Mouse (Mus musculus) granulocyte monocyte progenitor cell, adult 5-6 weeks (primary cell): ENCODE results near the gene Itprid1. TPM values are rescaled to one million over a fixed set of nuclear protein-coding genes. Genes with fewer than 3 reads are reported as not detected.

ENCODE experiments used
- ATAC-seq: replicated peaks from 2 replicates; pipeline ENCODE4 v1.8.0; 2016; ENCODE audit warnings: mild to moderate bottlenecking, moderate TSS enrichment, inconsistent platforms; ENCODE audit not compliant: poor library complexity, severe bottlenecking
- total RNA-seq, 2 experiments: library from RNA; stranded (forward) in 1 of 2; stranded (reverse) in 1 of 2; fragments of 200-712, 200-1000 nt in 1 of 2; fragments of >200 nt in 1 of 2; fragmentation: Nextera tagmentation in 1 of 2; gene quantifications; 2 replicates each; pipeline ENCODE4 v1.2.3; 2014 to 2017

Gene Itprid1
- total RNA-seq, 2 experiments from 2014 or later, result not detected

GRCm38 (mm10) chr6:55880886-55881285, 44.2 kb downstream of the Itprid1 start:
- no peak for ATAC-seq

GRCm38 (mm10) chr6:55887598-55887997, 50.9 kb downstream of the Itprid1 start:
- ATAC-seq, result no peak

- no peak for ATAC-seq
Observed at GRCm38 (mm10) chr6:55901568-55902328, 65.1 kb downstream of the Itprid1 start.

- no peak for ATAC-seq
Observed at GRCm38 (mm10) chr6:55902329-55902605, 65.6 kb downstream of the Itprid1 start.

- no peak for ATAC-seq
Observed at GRCm38 (mm10) chr6:55919206-55919605, 82.5 kb downstream of the Itprid1 start.

GRCm38 (mm10) chr6:55920282-55920720, 83.6 kb downstream of the Itprid1 start:
- no peak for ATAC-seq

- ATAC-seq, result no peak
Observed at GRCm38 (mm10) chr6:55920866-55921630, 84.4 kb downstream of the Itprid1 start.

GRCm38 (mm10) chr6:55944709-55945108, 108.0 kb downstream of the Itprid1 start:
- no peak for ATAC-seq

- ATAC-seq, result peak; percentile 71
Observed at GRCm38 (mm10) chr6:55950345-55951110, 113.8 kb downstream of the Itprid1 start.

- no peak for ATAC-seq
Observed at GRCm38 (mm10) chr6:55972998-55973397, 136.3 kb downstream of the Itprid1 start.

- no peak for ATAC-seq
Observed at GRCm38 (mm10) chr6:55979766-55980165, 143.1 kb downstream of the Itprid1 start.

GRCm38 (mm10) chr6:56008711-56009110, 172.0 kb downstream of the Itprid1 start:
- ATAC-seq, result no peak

GRCm38 (mm10) chr6:56012384-56012783, 175.7 kb downstream of the Itprid1 start:
- no peak for ATAC-seq

GRCm38 (mm10) chr6:56017291-56017994, 180.7 kb downstream of the Itprid1 start, which contains the start of gene Ppp1r17:
Gene Ppp1r17, plus strand, starts transcription at chr6:56017497.
- ATAC-seq, result no peak

GRCm38 (mm10) chr6:56019632-56020031, 182.9 kb downstream of the Itprid1 start:
- ATAC-seq, result no peak

GRCm38 (mm10) chr6:56025533-56025932, 188.8 kb downstream of the Itprid1 start:
- ATAC-seq, result no peak

- ATAC-seq, result no peak
Observed at GRCm38 (mm10) chr6:56027318-56027717, 190.6 kb downstream of the Itprid1 start.

GRCm38 (mm10) chr6:56027966-56028365, 191.3 kb downstream of the Itprid1 start:
- ATAC-seq, result no peak
